Mouse (Mus musculus) cerebellum, adult 8-10 months (tissue): Measurements from ENCODE around the gene Baiap2.

Source experiments
- DNase-seq: peaks from one replicate; pipeline ENCODE4 v3.0.0; 2022

Baiap2 gene

GRCm38 (mm10) chr11:119920668-119921067 is 21.9 kb upstream of the Baiap2 start:
- DNase-seq, result no peak

GRCm38 (mm10) chr11:119925176-119925575 is 17.4 kb upstream of the Baiap2 start:
- DNase-seq, result no peak

GRCm38 (mm10) chr11:119926762-119927161 is 15.8 kb upstream of the Baiap2 start:
- no peak for DNase-seq

GRCm38 (mm10) chr11:119928023-119928681 is 14.4 kb upstream of the Baiap2 start:
- DNase-seq, result no peak

- no peak for DNase-seq
These were observed 12.8 kb upstream of the Baiap2 start for GRCm38 (mm10) chr11:119929603-119930265.

GRCm38 (mm10) chr11:119931809-119932208 is 10.8 kb upstream of the Baiap2 start:
- no peak for DNase-seq

GRCm38 (mm10) chr11:119933142-119933541 is 9.4 kb upstream of the Baiap2 start:
- no peak for DNase-seq

- no peak for DNase-seq
These were observed 8.6 kb upstream of the Baiap2 start for GRCm38 (mm10) chr11:119933819-119934583.

GRCm38 (mm10) chr11:119934773-119935172 is 7.8 kb upstream of the Baiap2 start:
- DNase-seq, result no peak

- peak; percentile 76 for DNase-seq
These were observed 7.1 kb upstream of the Baiap2 start for GRCm38 (mm10) chr11:119935457-119935856.

GRCm38 (mm10) chr11:119936456-119936855 is 6.1 kb upstream of the Baiap2 start:
- DNase-seq, result no peak

GRCm38 (mm10) chr11:119937216-119937615 is 5.3 kb upstream of the Baiap2 start:
- DNase-seq, result no peak

GRCm38 (mm10) chr11:119937772-119938502 is 4.6 kb upstream of the Baiap2 start:
- no peak for DNase-seq

- no peak for DNase-seq
These were observed 3.4 kb upstream of the Baiap2 start for GRCm38 (mm10) chr11:119939073-119939710.

GRCm38 (mm10) chr11:119939711-119940106 is 2.9 kb upstream of the Baiap2 start:
- no peak for DNase-seq

- no peak for DNase-seq
These were observed 2.4 kb upstream of the Baiap2 start for GRCm38 (mm10) chr11:119940142-119940541.

GRCm38 (mm10) chr11:119941794-119942193 is 769 bp upstream of the Baiap2 start:
- no peak for DNase-seq

- no peak for DNase-seq
These were observed 299 bp upstream of the Baiap2 start for GRCm38 (mm10) chr11:119942201-119942726.

GRCm38 (mm10) chr11:119943428-119943988 is 945 bp downstream of the Baiap2 start:
- DNase-seq, result no peak

- DNase-seq, result no peak
These were observed 2.8 kb downstream of the Baiap2 start for GRCm38 (mm10) chr11:119945343-119945742.

GRCm38 (mm10) chr11:119947426-119947825 is 4.9 kb downstream of the Baiap2 start:
- DNase-seq, result no peak

- DNase-seq, result no peak
These were observed 5.3 kb downstream of the Baiap2 start for GRCm38 (mm10) chr11:119947897-119948296.
